Mouse (Mus musculus): ENCODE results near the gene Arhgap45. TPM values are rescaled to one million over a fixed set of nuclear protein-coding genes. Genes with fewer than 3 reads are reported as not detected.

The Arhgap45 gene
- polyA plus RNA-seq, 1 experiment from 2014 or later, result 17.3 TPM

GRCm38 (mm10) chr10:80057683-80058326 lies 41.4 kb downstream of the Arhgap45 start:
- Histone ChIP-seq H3K4me1 (ENCODE audit: control insufficient read depth, low read depth, low read length) (peaks cover 20% of the 10 kb centered on the region), H3K4me3 (ENCODE audit: low read depth, low read length) (no peak overlapping the region), H3K27ac (ENCODE audit: low read length) (no peak overlapping the region), H3K4me2 (ENCODE audit: low read depth, low read length) (no peak overlapping the region), H3K9me3 (replicated peaks; ENCODE audit: control insufficient read depth, low read length) (no peaks in the 10 kb centered on the region), H3K36me3 (ENCODE audit: control insufficient read depth, insufficient read depth) (peaks cover 58% of the 10 kb centered on the region), H3K27me3 (ENCODE audit: control insufficient read depth, insufficient read depth, low read depth, low read length) (no peaks in the 10 kb centered on the region), H3K9ac (ENCODE audit: low read depth, low read length) (no peak overlapping the region)
- no peak for ATAC-seq (ENCODE audit: low read depth)
- 88% methylated on average over 30 of the region's 30 CpGs for WGBS (ENCODE audit: insufficient replicate concordance)

DNA sequence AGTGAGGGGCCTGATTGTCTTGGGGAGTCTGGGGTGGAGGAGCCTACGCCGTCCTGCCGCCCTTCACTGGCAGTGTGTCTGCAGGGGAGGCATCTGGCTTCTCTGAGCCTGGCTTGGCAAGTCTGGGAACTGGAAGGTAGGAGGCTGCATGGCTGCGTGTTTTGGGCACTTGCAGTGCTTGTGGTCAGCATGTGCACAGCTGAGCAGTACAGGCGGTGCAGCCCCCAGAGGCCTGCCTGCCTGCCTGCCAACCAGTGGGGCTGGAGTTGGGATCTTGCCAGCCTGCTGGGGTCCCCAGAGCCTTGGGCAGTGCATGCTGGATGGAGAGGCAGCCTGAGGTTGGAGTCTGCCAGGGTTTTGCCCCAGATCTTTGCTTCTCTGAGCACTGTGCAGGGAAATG lies 46.7 kb downstream of the Arhgap45 start:
- Histone ChIP-seq H3K4me2 (ENCODE audit: low read depth, low read length) (no peak overlapping the region), H3K36me3 (ENCODE audit: control insufficient read depth, insufficient read depth) (peaks cover 47% of the 10 kb centered on the region), H3K27me3 (ENCODE audit: control insufficient read depth, insufficient read depth, low read depth, low read length) (no peaks in the 10 kb centered on the region), H3K9ac (ENCODE audit: low read depth, low read length) (no peak overlapping the region), H3K9me3 (replicated peaks; ENCODE audit: control insufficient read depth, low read length) (no peaks in the 10 kb centered on the region), H3K4me3 (ENCODE audit: low read depth, low read length) (no peak overlapping the region), H3K4me1 (ENCODE audit: control insufficient read depth, low read depth, low read length) (no peaks in the 10 kb centered on the region), H3K27ac (ENCODE audit: low read length) (no peak overlapping the region)
- 87% methylated on average over 5 of the region's 5 CpGs for WGBS (ENCODE audit: insufficient replicate concordance)
- ATAC-seq (ENCODE audit: low read depth), result no peak

GRCm38 (mm10) chr10:80063877-80064650 lies 47.6 kb downstream of the Arhgap45 start:
- WGBS (ENCODE audit: insufficient replicate concordance), result 82% methylated on average over 23 of the region's 23 CpGs
- H3K4me3 ChIP-seq (ENCODE audit: low read depth, low read length), result no peak overlapping the region
- H3K36me3 ChIP-seq (ENCODE audit: control insufficient read depth, insufficient read depth), result peaks cover 42% of the 10 kb centered on the region
- H3K9me3 ChIP-seq (replicated peaks; ENCODE audit: control insufficient read depth, low read length), result no peaks in the 10 kb centered on the region
- H3K4me1 ChIP-seq (ENCODE audit: control insufficient read depth, low read depth, low read length), result no peaks in the 10 kb centered on the region
- no peaks in the 10 kb centered on the region for H3K27me3 ChIP-seq (ENCODE audit: control insufficient read depth, insufficient read depth, low read depth, low read length)
- no peak for ATAC-seq (ENCODE audit: low read depth)
- no peak overlapping the region for H3K9ac ChIP-seq (ENCODE audit: low read depth, low read length)
- H3K27ac ChIP-seq (ENCODE audit: low read length), result no peak overlapping the region
- H3K4me2 ChIP-seq (ENCODE audit: low read depth, low read length), result no peak overlapping the region

DNA sequence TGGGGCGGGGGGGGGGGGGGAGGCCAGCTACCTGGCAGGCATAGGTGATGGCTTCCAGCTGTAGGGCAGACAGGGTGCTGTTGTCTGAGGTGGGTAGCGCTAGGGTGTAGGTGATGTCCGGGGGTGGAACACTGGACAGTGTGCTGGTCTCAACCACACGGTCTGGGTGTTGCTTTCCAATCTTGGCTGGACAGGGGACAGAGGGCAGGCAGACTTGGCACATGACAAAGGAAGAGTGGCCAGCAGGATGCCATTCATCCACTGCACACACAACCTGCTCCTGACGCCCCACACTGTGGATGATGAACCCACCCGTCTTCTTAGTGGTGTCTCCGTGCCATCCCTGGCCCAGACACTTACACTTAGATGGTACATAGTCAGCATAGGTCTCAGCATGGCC lies 52.8 kb downstream of the Arhgap45 start:
- H3K4me3 ChIP-seq (ENCODE audit: low read depth, low read length), result no peak overlapping the region
- H3K9me3 ChIP-seq (replicated peaks; ENCODE audit: control insufficient read depth, low read length), result no peaks in the 10 kb centered on the region
- no peak overlapping the region for H3K4me2 ChIP-seq (ENCODE audit: low read depth, low read length)
- no peaks in the 10 kb centered on the region for H3K27me3 ChIP-seq (ENCODE audit: control insufficient read depth, insufficient read depth, low read depth, low read length)
- ATAC-seq (ENCODE audit: low read depth), result no peak
- H3K4me1 ChIP-seq (ENCODE audit: control insufficient read depth, low read depth, low read length), result peaks cover 36% of the 10 kb centered on the region
- H3K27ac ChIP-seq (ENCODE audit: low read length), result no peak overlapping the region
- 81% methylated on average over 7 of the region's 7 CpGs for WGBS (ENCODE audit: insufficient replicate concordance)
- H3K9ac ChIP-seq (ENCODE audit: low read depth, low read length), result no peak overlapping the region
- H3K36me3 ChIP-seq (ENCODE audit: control insufficient read depth, insufficient read depth), result peaks cover 9% of the 10 kb centered on the region

DNA sequence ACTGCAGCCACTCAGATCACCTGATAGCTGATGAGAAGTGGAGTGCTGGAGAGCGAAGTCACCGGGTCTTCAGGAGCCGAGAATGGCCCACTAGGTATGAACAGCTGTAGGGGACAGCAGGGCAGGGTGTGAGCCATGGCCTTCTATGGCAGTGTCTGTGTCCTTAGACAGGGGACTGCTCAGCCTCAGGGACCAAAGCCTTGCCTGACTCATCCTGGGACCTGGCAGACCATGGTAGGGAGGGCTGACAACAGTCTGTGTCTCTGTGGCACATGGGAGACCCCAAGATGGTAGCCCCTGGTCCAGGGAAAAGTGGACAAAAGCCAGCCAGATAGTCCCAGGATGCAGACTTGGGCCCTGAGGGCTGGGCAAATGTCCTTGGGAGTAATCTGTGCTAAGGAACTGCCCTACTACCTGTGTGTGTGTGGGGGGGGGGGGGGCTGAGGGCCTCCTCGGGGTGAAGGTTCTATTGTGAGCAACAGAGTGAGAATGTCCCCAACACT lies 53.5 kb downstream of the Arhgap45 start:
- H3K27ac ChIP-seq (ENCODE audit: low read length), result peak overlapping the region; percentile 6; the same call in 1 of the 2 replicates
- peaks cover 36% of the 10 kb centered on the region for H3K4me1 ChIP-seq (ENCODE audit: control insufficient read depth, low read depth, low read length)
- no peaks in the 10 kb centered on the region for H3K9me3 ChIP-seq (replicated peaks; ENCODE audit: control insufficient read depth, low read length)
- no peaks in the 10 kb centered on the region for H3K27me3 ChIP-seq (ENCODE audit: control insufficient read depth, insufficient read depth, low read depth, low read length)
- H3K4me3 ChIP-seq (ENCODE audit: low read depth, low read length), result no peak overlapping the region
- no peak for ATAC-seq (ENCODE audit: low read depth)
- peaks cover 9% of the 10 kb centered on the region for H3K36me3 ChIP-seq (ENCODE audit: control insufficient read depth, insufficient read depth)
- 83% methylated on average over 4 of the region's 4 CpGs for WGBS (ENCODE audit: insufficient replicate concordance)
- H3K9ac ChIP-seq (ENCODE audit: low read depth, low read length), result no peak overlapping the region
- no peak overlapping the region for H3K4me2 ChIP-seq (ENCODE audit: low read depth, low read length)

DNA sequence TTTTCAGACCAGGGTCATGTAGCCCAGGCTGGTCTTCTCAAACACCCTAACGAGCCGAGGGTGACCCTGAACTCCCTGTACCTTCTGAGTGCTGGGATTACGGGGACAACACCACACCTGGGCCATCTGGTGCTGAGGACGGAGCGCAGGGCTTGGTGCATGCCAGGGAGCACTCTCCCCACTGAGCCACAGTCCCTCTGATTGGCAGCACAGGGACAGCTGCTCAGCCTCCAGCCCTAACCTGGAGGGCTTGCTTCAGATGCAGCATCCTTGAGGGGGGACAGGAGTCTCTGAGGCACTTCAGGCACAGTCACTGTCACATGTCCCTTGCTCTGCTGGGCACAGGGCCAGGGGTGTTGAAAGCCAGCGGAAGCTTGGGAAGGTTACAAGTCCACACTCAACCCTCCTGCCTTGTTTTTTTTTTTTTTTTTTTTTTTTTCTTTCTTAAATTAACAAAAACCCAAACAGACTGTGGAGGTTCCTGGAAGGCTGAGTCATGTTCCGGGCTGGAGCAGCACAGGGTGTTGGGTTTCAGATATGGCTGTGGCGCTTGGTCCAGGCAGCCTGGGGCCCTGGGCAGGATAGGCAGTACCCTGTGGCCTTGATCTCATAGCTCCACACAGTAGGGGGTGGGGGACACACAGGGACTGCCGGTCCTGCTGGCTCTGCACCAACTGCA lies 54.5 kb downstream of the Arhgap45 start:
- H3K27me3 ChIP-seq (ENCODE audit: control insufficient read depth, insufficient read depth, low read depth, low read length), result no peaks in the 10 kb centered on the region
- H3K36me3 ChIP-seq (ENCODE audit: control insufficient read depth, insufficient read depth), result peaks cover 9% of the 10 kb centered on the region
- 56% methylated on average over 9 of the region's 9 CpGs for WGBS (ENCODE audit: insufficient replicate concordance)
- H3K9me3 ChIP-seq (replicated peaks; ENCODE audit: control insufficient read depth, low read length), result no peaks in the 10 kb centered on the region
- H3K4me3 ChIP-seq (ENCODE audit: low read depth, low read length), result peak overlapping the region; percentile 6; the same call in 1 of the 2 replicates
- H3K27ac ChIP-seq (ENCODE audit: low read length), result peak overlapping the region; percentile 93
- peak overlapping the region; percentile 51 for H3K9ac ChIP-seq (ENCODE audit: low read depth, low read length)
- H3K4me2 ChIP-seq (ENCODE audit: low read depth, low read length), result peak overlapping the region; percentile 48
- peak; percentile 91 for ATAC-seq (ENCODE audit: low read depth)
- H3K4me1 ChIP-seq (ENCODE audit: control insufficient read depth, low read depth, low read length), result peaks cover 42% of the 10 kb centered on the region

DNA sequence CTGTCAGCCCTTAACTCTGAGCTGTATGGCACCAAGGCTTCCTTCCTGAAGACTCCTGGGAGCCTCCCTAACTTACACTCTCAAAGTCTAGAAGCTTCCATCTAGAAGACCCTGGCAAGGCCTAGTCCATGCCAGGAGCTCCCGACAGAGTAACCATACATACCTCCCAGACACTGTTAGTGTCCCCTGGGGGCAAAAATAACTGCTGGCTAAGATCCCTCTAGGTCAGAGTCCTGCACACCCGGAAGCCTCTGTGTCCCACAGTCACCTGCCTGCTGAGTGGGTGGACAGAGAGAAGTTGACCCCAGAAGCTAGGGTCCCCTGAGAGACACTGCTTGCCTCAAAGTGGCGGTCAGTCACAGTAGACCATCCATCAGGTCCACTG lies 55.1 kb downstream of the Arhgap45 start:
- peak overlapping the region; percentile 93 for H3K27ac ChIP-seq (ENCODE audit: low read length)
- H3K27me3 ChIP-seq (ENCODE audit: control insufficient read depth, insufficient read depth, low read depth, low read length), result no peaks in the 10 kb centered on the region
- no peaks in the 10 kb centered on the region for H3K9me3 ChIP-seq (replicated peaks; ENCODE audit: control insufficient read depth, low read length)
- H3K9ac ChIP-seq (ENCODE audit: low read depth, low read length), result peak overlapping the region; percentile 51
- H3K4me2 ChIP-seq (ENCODE audit: low read depth, low read length), result peak overlapping the region; percentile 48
- 60% methylated on average over 3 of the region's 3 CpGs for WGBS (ENCODE audit: insufficient replicate concordance)
- peaks cover 42% of the 10 kb centered on the region for H3K4me1 ChIP-seq (ENCODE audit: control insufficient read depth, low read depth, low read length)
- peak; percentile 23 for ATAC-seq (ENCODE audit: low read depth)
- no peak overlapping the region; the same call in 1 of the 2 replicates for H3K4me3 ChIP-seq (ENCODE audit: low read depth, low read length)
- peaks cover 6% of the 10 kb centered on the region for H3K36me3 ChIP-seq (ENCODE audit: control insufficient read depth, insufficient read depth)

GRCm38 (mm10) chr10:80072623-80073489 lies 56.4 kb downstream of the Arhgap45 start:
- Histone ChIP-seq H3K27ac (ENCODE audit: low read length) (peak overlapping the region; percentile 93; the same call in 1 of the 2 replicates), H3K9me3 (replicated peaks; ENCODE audit: control insufficient read depth, low read length) (no peaks in the 10 kb centered on the region), H3K9ac (ENCODE audit: low read depth, low read length) (0 out of 2 replicates have a peak overlapping the region, but pooled peaks have one; percentile 10), H3K4me1 (ENCODE audit: control insufficient read depth, low read depth, low read length) (peaks cover 42% of the 10 kb centered on the region), H3K36me3 (ENCODE audit: control insufficient read depth, insufficient read depth) (no peaks in the 10 kb centered on the region), H3K27me3 (ENCODE audit: control insufficient read depth, insufficient read depth, low read depth, low read length) (no peaks in the 10 kb centered on the region), H3K4me3 (ENCODE audit: low read depth, low read length) (no peak overlapping the region), H3K4me2 (ENCODE audit: low read depth, low read length) (no peak overlapping the region)
- 77% methylated on average over 20 of the region's 20 CpGs for WGBS (ENCODE audit: insufficient replicate concordance)
- no peak for ATAC-seq (ENCODE audit: low read depth)
